Mouse (Mus musculus) stomach, embryonic 16.5 days (tissue): Measurements from ENCODE around the gene Gpr62. TPM values are rescaled to one million over a fixed set of nuclear protein-coding genes. Genes with fewer than 3 reads are reported as not detected.

Experiments used
- ATAC-seq: fragments of 200-750 bp; cut with Nextera tagmentation; 2 replicates; pipeline ENCODE4 v1.8.0; 2017; ENCODE audit warnings: moderate number of reproducible peaks, moderate TSS enrichment; ENCODE audit not compliant: insufficient read depth, low FRiP score
- H3K27ac ChIP-seq: fragments of 300-500 bp; sonication (generic); 2 replicates; pipeline ENCODE4 v1.5.1; 2014; ENCODE audit warnings: low read length
- H3K27me3 ChIP-seq: fragments of 300-500 bp; sonication (generic); 2 replicates; pipeline ENCODE4 v1.6.1; 2014; ENCODE audit warnings: low read length, control low read depth, mixed read lengths; ENCODE audit not compliant: control insufficient read depth, insufficient read depth
- H3K36me3 ChIP-seq: fragments of 300-500 bp; sonication (generic); 2 replicates; pipeline ENCODE4 v1.6.1; 2014; ENCODE audit warnings: low read length; ENCODE audit not compliant: control insufficient read depth, insufficient read depth
- H3K4me1 ChIP-seq: fragments of 300-500 bp; sonication (generic); 2 replicates; pipeline ENCODE4 v1.6.1; 2014; ENCODE audit warnings: low read length, control low read depth, mixed read lengths; ENCODE audit not compliant: control insufficient read depth, insufficient read depth
- H3K4me2 ChIP-seq: fragments of 300-500 bp; sonication (generic); 2 replicates; pipeline ENCODE4 v1.6.1; 2014; ENCODE audit warnings: low read depth, low read length, mixed read lengths
- H3K4me3 ChIP-seq: fragments of 300-500 bp; sonication (generic); replicated peaks from 2 replicates; pipeline ENCODE4 v1.5.1; 2014; ENCODE audit warnings: mild to moderate bottlenecking, low read length
- H3K9ac ChIP-seq: fragments of 300-500 bp; sonication (generic); 2 replicates; pipeline ENCODE4 v1.6.1; 2014; ENCODE audit warnings: low read length
- H3K9me3 ChIP-seq: fragments of 300-500 bp; sonication (generic); replicated peaks from 2 replicates; pipeline ENCODE4 v1.6.1; 2016; ENCODE audit warnings: low read length, control low read depth; ENCODE audit not compliant: control insufficient read depth
- WGBS: fragments of 180-500 bp; shearing (Covaris S2); extraction: QIAGEN DNeasy Blood & Tissue Kit; methylation state at CpG from one replicate; pipeline ENCODE4 v1.1.7; 2014; 5-methylcytosine and 5-hydroxymethylcytosine counted together
- polyA plus RNA-seq: library from polyadenylated mRNA; unstranded; fragments of >200 nt; fragmentation: Nextera tagmentation; extraction: Ambion mirVana; gene quantifications from 2 replicates; pipeline ENCODE4 v1.2.1, GENCODE M21; 2015

Gpr62 gene
- polyA plus RNA-seq, 1 experiment from 2014 or later = 0.26 TPM

DNA sequence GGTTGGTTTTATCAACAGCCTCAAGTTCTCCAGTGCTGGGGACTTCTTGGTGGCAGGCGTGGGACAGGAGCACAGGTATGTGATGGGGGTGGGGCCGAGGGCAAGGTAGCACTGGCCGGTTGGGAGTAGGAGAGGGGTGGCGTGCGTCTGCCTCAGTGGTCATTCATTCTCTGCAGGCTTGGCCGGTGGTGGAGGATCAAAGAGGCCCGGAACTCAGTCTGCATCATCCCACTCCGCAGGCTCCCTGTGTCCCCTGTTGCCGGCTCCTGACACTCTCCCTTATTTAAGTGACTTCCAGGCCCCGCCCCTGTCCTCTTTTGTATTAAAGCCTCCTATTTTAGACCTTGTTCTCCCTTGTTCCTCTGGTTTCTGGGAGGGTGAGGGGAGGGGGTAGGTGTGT lies 19.3 kb upstream of the Gpr62 start:
- H3K36me3 ChIP-seq = peaks cover 28% of the 10 kb centered on the region

DNA sequence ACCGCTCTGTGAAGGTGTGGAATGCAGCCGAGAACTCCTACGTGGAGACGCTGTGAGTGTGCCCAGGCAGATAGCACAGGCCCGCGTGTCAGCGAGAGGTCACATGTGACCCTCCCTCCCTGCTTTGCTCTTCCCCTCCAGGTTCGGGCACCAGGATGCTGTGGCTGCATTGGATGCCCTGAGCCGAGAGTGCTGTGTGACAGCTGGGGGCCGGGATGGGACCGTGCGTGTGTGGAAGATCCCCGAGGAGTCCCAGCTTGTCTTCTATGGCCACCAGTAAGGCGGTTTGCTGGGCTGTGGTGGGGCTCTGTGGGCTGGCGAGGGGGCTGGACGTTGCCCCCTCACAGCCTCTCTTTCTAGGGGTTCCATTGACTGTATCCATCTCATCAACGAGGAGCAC lies 17.9 kb upstream of the Gpr62 start:
- H3K9ac ChIP-seq = no peak overlapping the region
- no peak overlapping the region for H3K4me3 ChIP-seq
- H3K27me3 ChIP-seq = no peaks in the 10 kb centered on the region
- H3K27ac ChIP-seq = no peak overlapping the region
- 92% methylated on average over 17 of the region's 17 CpGs for WGBS
- no peak overlapping the region for H3K4me2 ChIP-seq
- H3K9me3 ChIP-seq = no peaks in the 10 kb centered on the region
- peaks cover 28% of the 10 kb centered on the region for H3K36me3 ChIP-seq
- no peak for ATAC-seq
- H3K4me1 ChIP-seq = no peaks in the 10 kb centered on the region

More for the DNA sequence above, 19.3 kb upstream of the Gpr62 start:
- Histone ChIP-seq H3K4me1 (no peaks in the 10 kb centered on the region), H3K9me3 (no peaks in the 10 kb centered on the region), H3K27ac (no peak overlapping the region), H3K27me3 (no peaks in the 10 kb centered on the region), H3K4me3 (no peak overlapping the region), H3K9ac (no peak overlapping the region), H3K4me2 (no peak overlapping the region)
- WGBS = 80% methylated on average over 10 of the region's 10 CpGs
- no peak; the same call in 1 of the 2 replicates for ATAC-seq

- H3K27ac ChIP-seq = no peak overlapping the region
- H3K9me3 ChIP-seq = no peaks in the 10 kb centered on the region
- H3K36me3 ChIP-seq = peaks cover 28% of the 10 kb centered on the region
- no peak overlapping the region for H3K4me3 ChIP-seq
- no peaks in the 10 kb centered on the region for H3K27me3 ChIP-seq
- no peak overlapping the region for H3K4me2 ChIP-seq
- peaks cover 3% of the 10 kb centered on the region for H3K4me1 ChIP-seq
- ATAC-seq = no peak
- 96% methylated on average over 10 of the region's 10 CpGs for whole genome bisulfite sequencing
- no peak overlapping the region for H3K9ac ChIP-seq
Measured at GRCm38 (mm10) chr9:106483136-106483535, 17.4 kb upstream of the Gpr62 start.

DNA sequence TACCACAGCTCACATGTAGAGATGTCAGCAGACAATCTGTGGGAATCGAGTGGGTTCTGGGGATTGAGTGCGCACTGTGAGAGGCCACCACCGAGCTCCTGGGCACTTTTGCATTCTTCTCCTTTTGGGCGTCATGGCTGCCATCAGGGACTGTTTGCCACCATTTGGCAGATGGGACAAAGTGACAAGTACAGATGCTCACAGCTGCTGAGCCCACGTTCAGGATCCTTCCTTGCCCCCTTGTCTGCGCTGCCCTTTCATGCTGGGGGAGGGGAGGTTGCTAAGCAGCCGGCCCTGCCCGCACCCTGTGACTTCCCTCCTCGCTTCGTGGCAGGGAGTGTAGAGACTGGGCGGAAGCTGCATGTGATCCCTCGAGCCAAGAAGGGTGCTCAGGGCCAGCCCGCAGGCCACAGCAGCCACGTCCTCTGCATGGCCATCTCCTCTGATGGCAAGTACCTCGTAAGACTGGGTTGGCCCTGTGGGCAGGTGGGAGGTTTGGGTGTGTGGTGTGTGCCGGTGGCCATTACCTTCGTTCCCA lies 16.9 kb upstream of the Gpr62 start:
- ATAC-seq = no peak
- Histone ChIP-seq H3K4me2 (no peak overlapping the region), H3K36me3 (peaks cover 28% of the 10 kb centered on the region), H3K27me3 (no peaks in the 10 kb centered on the region), H3K9ac (no peak overlapping the region), H3K4me3 (no peak overlapping the region), H3K27ac (no peak overlapping the region), H3K9me3 (no peaks in the 10 kb centered on the region), H3K4me1 (peaks cover 7% of the 10 kb centered on the region)
- 86% methylated on average over 17 of the region's 17 CpGs for WGBS

GRCm38 (mm10) chr9:106481676-106482075 lies 15.9 kb upstream of the Gpr62 start:
- Histone ChIP-seq H3K27me3 (no peaks in the 10 kb centered on the region), H3K4me3 (no peak overlapping the region), H3K4me1 (peaks cover 8% of the 10 kb centered on the region), H3K27ac (no peak overlapping the region), H3K9me3 (no peaks in the 10 kb centered on the region), H3K9ac (no peak overlapping the region), H3K36me3 (peaks cover 28% of the 10 kb centered on the region), H3K4me2 (no peak overlapping the region)
- no peak for ATAC-seq
- 92% methylated on average over 13 of the region's 13 CpGs for WGBS

DNA sequence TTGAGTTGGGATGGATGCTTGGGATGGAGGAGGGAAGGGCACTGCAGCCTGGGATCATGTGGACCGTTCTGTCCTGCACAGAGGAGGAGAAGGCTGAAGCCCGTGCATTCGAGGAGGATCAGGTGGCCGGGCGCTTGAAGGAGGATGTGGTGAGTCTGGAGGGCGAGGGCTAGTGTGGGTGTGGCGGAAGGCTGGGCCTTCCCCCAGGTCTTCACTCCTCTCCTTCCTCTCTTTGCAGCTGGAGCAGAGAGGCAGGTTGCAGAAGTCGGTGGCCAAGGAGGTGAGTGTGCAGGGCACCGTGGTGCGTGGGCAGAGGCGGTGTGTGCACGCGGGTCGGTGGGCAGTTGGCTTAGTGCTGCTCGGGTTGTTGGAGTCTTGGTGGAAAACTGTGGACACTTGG lies 15.3 kb upstream of the Gpr62 start:
- no peak overlapping the region for H3K4me3 ChIP-seq
- H3K9ac ChIP-seq = no peak overlapping the region
- no peaks in the 10 kb centered on the region for H3K27me3 ChIP-seq
- H3K4me1 ChIP-seq = peaks cover 14% of the 10 kb centered on the region
- 90% methylated on average over 15 of the region's 15 CpGs for WGBS
- H3K9me3 ChIP-seq = no peaks in the 10 kb centered on the region
- H3K36me3 ChIP-seq = peaks cover 25% of the 10 kb centered on the region
- H3K4me2 ChIP-seq = no peak overlapping the region
- H3K27ac ChIP-seq = no peak overlapping the region
- ATAC-seq = no peak

DNA sequence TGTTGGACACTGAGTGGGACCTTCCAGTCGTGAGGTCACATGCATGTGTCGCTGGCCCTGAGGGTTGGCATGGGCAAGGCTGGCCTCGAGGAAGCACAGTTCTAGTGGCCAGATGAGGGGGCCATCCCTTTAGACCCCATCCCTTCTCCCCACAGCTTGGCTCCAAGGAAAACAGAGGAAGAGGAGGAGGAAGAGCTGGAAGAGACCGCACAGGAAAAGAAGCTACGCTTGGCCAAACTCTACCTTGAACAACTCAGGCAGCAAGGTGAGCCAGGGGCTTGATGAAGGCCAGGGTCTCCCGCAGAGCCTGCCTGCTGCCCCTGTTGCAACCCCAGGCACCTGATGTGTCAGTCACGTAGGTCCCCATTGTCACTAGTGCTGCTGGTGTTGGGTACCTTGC lies 14.8 kb upstream of the Gpr62 start:
- peaks cover 22% of the 10 kb centered on the region for H3K36me3 ChIP-seq
- H3K4me1 ChIP-seq = peaks cover 19% of the 10 kb centered on the region
- H3K9me3 ChIP-seq = no peaks in the 10 kb centered on the region
- H3K9ac ChIP-seq = no peak overlapping the region
- H3K4me3 ChIP-seq = no peak overlapping the region
- no peak overlapping the region for H3K27ac ChIP-seq
- no peaks in the 10 kb centered on the region for H3K27me3 ChIP-seq
- 94% methylated on average over 7 of the region's 7 CpGs for whole genome bisulfite sequencing
- ATAC-seq = no peak
- H3K4me2 ChIP-seq = no peak overlapping the region

GRCm38 (mm10) chr9:106478101-106478500 lies 12.4 kb upstream of the Gpr62 start:
- WGBS = 75% methylated on average over 9 of the region's 9 CpGs
- H3K4me3 ChIP-seq = peak overlapping the region; percentile 77

DNA sequence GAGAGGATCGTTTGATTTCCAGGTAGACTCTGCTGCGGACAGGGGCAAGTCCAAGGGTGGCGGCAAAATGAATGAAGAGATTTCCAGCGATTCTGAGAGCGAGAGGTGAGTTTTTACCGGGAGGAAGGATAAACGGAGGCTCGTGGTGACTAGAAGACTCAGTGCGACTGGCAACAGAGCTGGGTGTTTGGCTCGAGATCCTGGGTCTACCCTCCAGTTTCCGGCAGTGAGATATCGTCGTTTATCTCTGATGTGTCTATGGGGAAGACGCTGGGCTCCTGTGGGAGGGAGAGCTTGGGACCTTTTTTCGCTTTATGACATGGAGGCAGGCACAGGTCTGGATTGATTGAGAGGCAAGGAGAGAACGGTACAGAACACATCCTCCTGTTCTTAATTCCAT lies 11.9 kb upstream of the Gpr62 start:
- H3K27me3 ChIP-seq = no peaks in the 10 kb centered on the region
- peaks cover 7% of the 10 kb centered on the region; the same call in 1 of the 2 replicates for H3K36me3 ChIP-seq
- H3K9me3 ChIP-seq = no peaks in the 10 kb centered on the region
- 1% methylated on average over 16 of the region's 16 CpGs for WGBS
- H3K9ac ChIP-seq = peak overlapping the region; percentile 72
- peak overlapping the region; percentile 77 for H3K4me3 ChIP-seq
- ATAC-seq = no peak
- peaks cover 36% of the 10 kb centered on the region for H3K4me1 ChIP-seq
- peak overlapping the region; percentile 97 for H3K4me2 ChIP-seq
- no peak overlapping the region for H3K27ac ChIP-seq

More at GRCm38 (mm10) chr9:106478101-106478500, 12.4 kb upstream of the Gpr62 start:
- peaks cover 36% of the 10 kb centered on the region for H3K4me1 ChIP-seq
- H3K4me2 ChIP-seq = peak overlapping the region; percentile 97
- peak overlapping the region; percentile 72 for H3K9ac ChIP-seq
- no peak for ATAC-seq
- H3K9me3 ChIP-seq = no peaks in the 10 kb centered on the region
- H3K27me3 ChIP-seq = no peaks in the 10 kb centered on the region
- H3K36me3 ChIP-seq = peaks cover 7% of the 10 kb centered on the region; the same call in 1 of the 2 replicates
- no peak overlapping the region for H3K27ac ChIP-seq
